Mouse (Mus musculus) splenic B cell, adult 2 months (primary cell): Measurements from ENCODE around the gene Tmem171.

Experiments
- DNase-seq: peaks from one replicate; pipeline ENCODE4 v3.0.0-alpha.2; 2011; ENCODE audit warnings: low read depth, low spot score
- H3K27me3 ChIP-seq: 2 replicates; pipeline ENCODE4 v1.6.1; 2012; ENCODE audit warnings: mild to moderate bottlenecking, low read length, moderate library complexity, mixed read lengths; ENCODE audit not compliant: control insufficient read depth, poor library complexity, insufficient read depth, severe bottlenecking
- H3K36me3 ChIP-seq: 2 replicates; pipeline ENCODE4 v1.6.1; 2012; ENCODE audit warnings: mild to moderate bottlenecking, low read length, moderate library complexity, mixed read lengths; ENCODE audit not compliant: control insufficient read depth, poor library complexity, insufficient read depth, severe bottlenecking

The Tmem171 gene

GRCm38 (mm10) chr13:98680470-98681060 lies 14.1 kb downstream of the Tmem171 start:
- no peak for DNase-seq
- H3K36me3 ChIP-seq: no peaks in the 10 kb centered on the region
- H3K27me3 ChIP-seq: no peaks in the 10 kb centered on the region

DNA sequence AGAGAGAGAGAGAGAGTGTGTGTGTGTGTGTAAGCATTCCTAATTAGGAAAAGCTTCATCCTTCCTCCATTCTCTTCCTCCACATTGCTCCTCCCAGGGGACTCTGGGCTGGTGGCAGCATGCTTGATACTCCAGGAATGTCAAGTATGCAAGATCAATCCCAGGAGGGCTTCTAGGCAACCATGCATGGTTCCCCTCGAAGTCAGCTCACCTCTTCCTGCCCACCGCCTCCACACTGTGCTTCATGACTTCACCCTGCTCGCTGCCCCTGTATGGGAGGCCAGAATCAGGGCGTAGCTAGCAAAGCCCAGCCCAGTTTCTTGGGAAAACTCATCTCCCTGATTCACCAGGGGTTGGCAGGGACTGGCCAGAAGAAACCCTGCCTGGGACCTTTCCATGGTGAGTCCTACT lies 15.0 kb downstream of the Tmem171 start:
- peak; percentile 33 for DNase-seq
- H3K36me3 ChIP-seq: no peaks in the 10 kb centered on the region
- no peaks in the 10 kb centered on the region for H3K27me3 ChIP-seq

- DNase-seq: no peak
- Histone ChIP-seq H3K27me3 (no peaks in the 10 kb centered on the region), H3K36me3 (no peaks in the 10 kb centered on the region)
Measured at GRCm38 (mm10) chr13:98679230-98679629, 15.4 kb downstream of the Tmem171 start.

DNA sequence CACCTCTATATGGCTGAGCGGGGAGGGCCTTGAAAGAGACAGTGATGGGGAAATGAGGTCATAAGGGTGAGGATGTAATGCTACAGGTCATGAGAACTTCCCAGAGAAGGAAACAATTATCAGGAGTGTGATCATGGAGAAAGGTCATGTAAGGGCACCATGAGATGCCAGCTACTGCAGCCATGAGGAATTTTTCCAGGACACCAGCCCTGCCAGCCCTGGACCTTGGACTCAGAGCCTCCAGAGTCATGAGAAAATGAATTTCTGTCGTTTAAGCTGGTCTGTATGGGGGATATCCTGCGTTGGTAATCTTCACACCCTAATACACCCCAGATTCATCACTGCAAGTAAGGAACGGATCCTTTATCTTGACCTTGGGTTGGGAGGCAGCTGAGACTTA lies 20.7 kb downstream of the Tmem171 start:
- DNase-seq: no peak
- H3K36me3 ChIP-seq: no peaks in the 10 kb centered on the region
- no peaks in the 10 kb centered on the region for H3K27me3 ChIP-seq

- no peak for DNase-seq
- Histone ChIP-seq H3K27me3 (no peaks in the 10 kb centered on the region), H3K36me3 (no peaks in the 10 kb centered on the region)
Measured at GRCm38 (mm10) chr13:98669296-98669695, 25.3 kb downstream of the Tmem171 start.

DNA sequence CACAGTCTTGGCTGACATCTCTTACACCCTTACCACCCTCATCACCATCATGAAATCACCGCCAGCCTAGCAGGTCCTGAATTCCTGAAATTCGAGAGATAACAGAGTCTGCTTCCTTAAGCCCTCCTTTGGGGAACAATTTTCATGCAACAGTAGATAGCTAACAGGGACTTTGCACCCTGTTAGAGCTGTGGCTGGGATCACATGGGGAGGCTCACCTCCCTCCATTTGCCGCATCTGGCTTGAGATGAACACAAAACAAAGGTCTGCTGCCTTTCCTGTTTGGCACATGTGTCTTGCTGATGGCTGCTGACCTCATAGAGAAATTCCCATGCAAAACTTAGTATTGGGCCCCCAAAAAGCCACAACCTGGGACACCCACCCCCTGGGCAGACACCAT lies 27.3 kb downstream of the Tmem171 start:
- H3K27me3 ChIP-seq: no peaks in the 10 kb centered on the region
- DNase-seq: no peak
- no peaks in the 10 kb centered on the region for H3K36me3 ChIP-seq

DNA sequence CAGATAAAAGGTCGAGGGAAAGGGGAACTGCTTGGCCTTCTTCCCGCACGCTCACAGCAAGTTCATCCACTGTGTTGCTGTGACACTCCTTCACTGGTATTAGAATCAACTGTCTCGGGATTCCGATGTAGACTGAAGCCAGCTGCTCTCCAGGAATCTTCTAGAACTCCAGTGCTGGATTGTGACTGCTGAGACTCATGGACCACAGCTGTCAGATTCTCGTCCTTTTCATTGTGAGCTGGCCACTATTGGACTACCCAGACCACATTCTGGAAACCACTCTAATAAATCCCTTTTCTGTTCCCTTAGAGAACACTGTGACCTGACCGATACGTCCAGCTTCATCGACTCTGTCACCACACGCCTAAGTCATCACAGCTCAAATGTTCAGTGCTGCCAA lies 29.4 kb downstream of the Tmem171 start:
- DNase-seq: no peak
- H3K27me3 ChIP-seq: no peaks in the 10 kb centered on the region
- no peaks in the 10 kb centered on the region for H3K36me3 ChIP-seq

DNA sequence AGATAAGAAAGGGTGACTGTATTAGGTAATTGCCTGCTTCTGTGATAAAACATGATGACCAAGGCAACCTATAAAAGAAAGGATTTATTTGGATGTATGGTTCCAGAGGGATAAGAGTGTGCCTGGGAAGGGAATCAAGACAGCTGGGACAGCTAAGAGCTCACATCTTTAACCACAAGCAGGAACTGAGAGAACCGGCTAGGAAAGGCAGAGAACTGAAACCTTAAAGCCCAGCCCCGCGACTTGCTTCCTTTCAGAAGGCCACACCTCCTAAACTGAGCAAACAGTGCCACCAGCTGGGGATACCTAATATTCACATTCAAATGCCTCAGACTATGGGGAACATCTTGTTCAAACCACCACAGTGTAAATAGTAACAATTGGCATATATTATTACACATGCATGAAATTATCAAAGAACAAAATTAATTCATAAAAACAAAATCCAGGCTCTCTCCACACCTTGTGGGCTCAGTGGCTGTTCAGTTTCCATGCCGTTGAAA lies 32.4 kb downstream of the Tmem171 start:
- Histone ChIP-seq H3K36me3 (no peaks in the 10 kb centered on the region), H3K27me3 (no peaks in the 10 kb centered on the region)
- no peak for DNase-seq

- DNase-seq: no peak
- no peaks in the 10 kb centered on the region for H3K36me3 ChIP-seq
- no peaks in the 10 kb centered on the region for H3K27me3 ChIP-seq
Measured at GRCm38 (mm10) chr13:98656034-98656471, 38.6 kb downstream of the Tmem171 start.

- DNase-seq: no peak
- no peaks in the 10 kb centered on the region for H3K36me3 ChIP-seq
- no peaks in the 10 kb centered on the region for H3K27me3 ChIP-seq
Measured at GRCm38 (mm10) chr13:98655346-98655745, 39.3 kb downstream of the Tmem171 start.

GRCm38 (mm10) chr13:98654129-98654939 lies 40.3 kb downstream of the Tmem171 start:
- H3K36me3 ChIP-seq: no peaks in the 10 kb centered on the region
- DNase-seq: no peak
- H3K27me3 ChIP-seq: no peaks in the 10 kb centered on the region

DNA sequence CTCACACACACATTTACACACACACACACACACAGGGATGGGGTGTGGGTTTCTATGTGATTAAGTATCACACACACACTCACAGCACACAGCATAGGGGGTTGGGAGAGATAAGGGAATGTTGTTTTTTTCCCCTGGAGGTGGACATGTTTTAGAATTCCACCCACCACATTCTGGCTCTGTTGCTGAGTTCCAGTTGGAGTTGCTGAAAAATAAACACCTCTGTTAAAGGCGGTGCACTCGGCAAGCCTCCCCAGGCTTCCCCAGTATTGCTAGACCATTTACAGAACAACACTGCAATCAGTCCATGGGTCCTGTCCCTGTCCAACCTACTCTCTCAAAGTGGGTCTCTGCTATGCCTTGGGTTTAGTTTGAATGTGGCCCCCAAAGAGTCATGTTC lies 42.4 kb downstream of the Tmem171 start:
- H3K27me3 ChIP-seq: no peaks in the 10 kb centered on the region
- H3K36me3 ChIP-seq: no peaks in the 10 kb centered on the region
- DNase-seq: no peak

GRCm38 (mm10) chr13:98651228-98651977 lies 43.2 kb downstream of the Tmem171 start:
- Histone ChIP-seq H3K36me3 (no peaks in the 10 kb centered on the region), H3K27me3 (0 out of 2 replicates have a peak, but pooled peaks cover 1% of the 10 kb centered on the region)
- DNase-seq: no peak

DNA sequence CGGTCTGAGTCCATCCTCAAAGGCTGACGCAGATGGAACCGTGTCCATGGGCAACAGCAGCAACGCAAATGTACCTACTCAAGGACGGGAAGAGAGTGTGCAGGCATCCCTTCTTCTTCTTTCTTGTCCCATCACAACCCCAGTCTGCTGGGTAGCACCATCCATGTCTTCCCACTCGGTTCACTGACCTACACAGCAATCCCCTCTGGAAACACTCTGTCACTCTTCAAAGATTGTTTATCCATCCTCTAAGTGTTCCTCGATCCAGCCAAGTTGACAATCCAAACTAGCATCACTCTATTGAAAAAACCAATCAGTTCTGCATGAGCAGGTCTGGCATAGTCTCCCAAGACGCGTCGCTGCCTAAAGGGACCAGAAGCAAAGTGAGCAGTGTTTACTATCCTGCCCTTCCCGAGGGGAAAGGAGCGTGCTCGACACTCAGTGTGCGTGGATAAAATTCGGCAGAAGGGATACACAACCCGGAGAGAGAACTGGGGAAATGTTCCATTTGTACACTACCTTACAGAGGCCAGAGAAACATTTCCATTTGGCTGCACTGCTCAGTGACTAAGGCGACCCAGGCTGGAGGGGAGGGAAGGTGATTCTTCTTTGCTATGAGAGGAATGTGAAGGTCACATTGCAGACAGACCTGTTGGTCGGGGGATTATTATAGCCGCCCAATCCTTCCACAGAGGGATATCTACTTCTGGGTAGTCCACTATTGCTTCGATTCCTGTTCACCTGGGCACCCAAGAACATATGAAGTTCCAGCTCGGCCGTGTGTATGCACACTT lies 46.7 kb downstream of the Tmem171 start:
- no peaks in the 10 kb centered on the region for H3K36me3 ChIP-seq
- H3K27me3 ChIP-seq: 0 out of 2 replicates have a peak, but pooled peaks cover 1% of the 10 kb centered on the region
- DNase-seq: no peak
